Mouse (Mus musculus): ENCODE measurements around the gene Gchfr.

DNA sequence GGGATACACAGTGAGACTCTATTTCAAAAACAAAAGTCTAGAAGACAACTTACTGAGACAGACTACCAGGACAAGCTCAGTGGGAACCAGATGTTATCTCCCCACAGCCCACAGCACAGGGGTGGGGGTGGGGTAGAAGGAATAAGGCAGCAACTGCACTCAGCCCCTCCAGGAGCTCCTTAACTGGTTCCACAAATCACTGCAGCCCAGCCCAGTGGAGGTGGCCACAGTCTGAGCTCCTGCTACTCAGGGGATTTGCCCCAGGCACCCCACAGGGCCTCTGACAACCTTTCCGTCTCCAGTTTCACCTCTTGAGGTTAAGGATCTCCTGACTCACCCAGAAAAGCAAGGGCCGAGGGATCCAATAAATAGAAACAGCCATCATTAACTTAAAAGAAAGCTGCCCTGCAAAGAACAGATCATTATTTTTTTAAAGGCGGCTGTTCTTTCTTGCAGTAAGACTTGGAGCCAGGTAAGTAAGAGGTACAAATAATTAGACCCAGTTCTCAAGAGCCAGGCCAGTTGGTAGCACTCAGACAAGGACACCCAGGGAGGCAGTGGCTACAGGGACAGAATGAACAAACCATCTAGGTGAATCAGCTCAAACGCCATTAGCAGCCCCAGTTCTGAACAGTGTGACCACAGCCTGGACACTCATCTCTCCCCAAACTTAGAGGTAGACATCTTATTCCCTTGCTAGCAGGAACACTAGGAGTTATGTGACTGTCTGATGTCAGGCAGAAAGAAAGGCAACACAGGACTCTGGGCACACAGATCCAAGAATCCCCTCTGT, 28.9 kb downstream of the Gchfr start:
- TF ChIP-seq CTCF (IDR thresholded peaks at IDR 0.05; ENCODE audit: low read depth) (no peak), EP300 (IDR thresholded peaks at IDR 0.05; ENCODE audit: low read depth) (no peak)
